Mouse (Mus musculus) limb, embryonic 13.5 days (tissue): ENCODE measurements at regions not wholly inside any gene's neighbourhood (a gene's known extent, or its start where the extent isn't known, plus 50 kb on each side); places are given as distances from the start of the nearest gene placed in this dataset.

Experiments used
- ATAC-seq: fragments of 200-750 bp; cut with Nextera tagmentation; 2 replicates; pipeline ENCODE4 v1.8.0; 2017; ENCODE audit warnings: low read depth, moderate number of reproducible peaks, moderate TSS enrichment; ENCODE audit not compliant: low FRiP score
- H3K27ac ChIP-seq: fragments of 300-500 bp; sonication (generic); 2 replicates; pipeline ENCODE4 v1.5.1; 2015; ENCODE audit warnings: inconsistent platforms, mild to moderate bottlenecking, moderate library complexity
- H3K27me3 ChIP-seq: fragments of 300-500 bp; sonication (generic); 2 replicates; pipeline ENCODE4 v1.6.1; 2015; ENCODE audit warnings: mild to moderate bottlenecking, inconsistent platforms
- H3K36me3 ChIP-seq: fragments of 300-500 bp; sonication (generic); 2 replicates; pipeline ENCODE4 v1.6.1; 2015; ENCODE audit warnings: inconsistent platforms, mild to moderate bottlenecking, moderate library complexity
- H3K4me1 ChIP-seq: fragments of 300-500 bp; sonication (generic); 2 replicates; pipeline ENCODE4 v1.6.1; 2015; ENCODE audit warnings: inconsistent platforms
- H3K4me2 ChIP-seq: fragments of 300-500 bp; sonication (generic); replicated peaks from 2 replicates; pipeline ENCODE4 v1.6.1; 2015; ENCODE audit warnings: inconsistent platforms, mild to moderate bottlenecking, moderate library complexity
- H3K4me3 ChIP-seq: fragments of 300-500 bp; sonication (generic); 2 replicates; pipeline ENCODE4 v1.5.1; 2015; ENCODE audit warnings: moderate library complexity, mild to moderate bottlenecking, inconsistent platforms
- H3K9ac ChIP-seq: fragments of 300-500 bp; sonication (generic); 2 replicates; pipeline ENCODE4 v1.6.1; 2015; ENCODE audit warnings: mild to moderate bottlenecking, inconsistent platforms
- H3K9me3 ChIP-seq: fragments of 300-500 bp; sonication (generic); 2 replicates; pipeline ENCODE4 v1.6.1; 2016; ENCODE audit warnings: inconsistent platforms
- WGBS: fragments of 180-500 bp; shearing (Covaris S2); methylation state at CpG from one replicate; pipeline ENCODE4 v1.1.7; 2015; 5-methylcytosine and 5-hydroxymethylcytosine counted together

DNA sequence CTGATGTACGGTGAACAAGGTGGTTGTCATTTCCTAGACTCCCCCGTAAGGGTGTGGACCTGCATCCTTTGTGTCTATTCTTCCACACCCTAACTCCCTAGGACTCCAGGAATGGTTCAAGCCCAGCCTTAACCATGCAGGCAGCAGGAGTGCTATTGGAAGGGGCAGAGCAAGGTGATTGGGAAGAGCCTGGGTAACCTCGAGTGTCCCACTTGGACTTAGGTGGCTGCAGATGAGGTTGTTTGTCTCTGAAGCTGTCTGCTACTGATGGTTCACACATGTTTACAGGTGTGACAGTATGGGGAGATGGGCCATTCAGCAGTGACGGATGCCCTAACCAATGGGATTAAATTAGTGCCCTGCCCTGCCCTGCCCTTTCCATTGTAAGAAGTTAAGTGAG, 207.4 kb downstream of the Zfp326 start:
- Histone ChIP-seq H3K4me3 (no peak overlapping the region), H3K9me3 (peaks cover 4% of the 10 kb centered on the region; the same call in 1 of the 2 replicates), H3K9ac (no peak overlapping the region), H3K4me2 (no peak overlapping the region), H3K4me1 (no peaks in the 10 kb centered on the region), H3K27me3 (no peaks in the 10 kb centered on the region), H3K27ac (no peak overlapping the region), H3K36me3 (no peaks in the 10 kb centered on the region)
- 71% methylated on average over 4 of the region's 4 CpGs for WGBS
- ATAC-seq: no peak

DNA sequence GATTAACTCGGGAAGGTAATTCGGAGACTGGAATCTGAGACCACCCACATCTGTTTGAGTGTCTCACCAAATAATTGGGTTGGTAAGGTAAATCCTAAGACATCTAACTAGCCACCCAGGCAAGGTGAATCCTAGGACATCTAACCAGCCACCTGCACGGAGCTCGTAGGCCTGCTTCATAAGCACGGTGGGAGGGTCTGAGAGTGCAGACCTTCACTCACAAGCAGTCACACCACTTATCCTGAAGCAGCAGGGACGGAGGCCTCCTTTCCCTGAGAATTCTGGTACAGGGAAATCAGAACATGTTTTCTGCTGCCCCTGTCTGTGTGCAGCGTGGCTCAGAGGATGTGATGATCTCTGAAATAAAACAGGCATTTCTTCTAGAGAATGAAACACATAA, 206.5 kb downstream of the Zfp326 start:
- no peak for ATAC-seq
- Histone ChIP-seq H3K4me2 (no peak overlapping the region), H3K9me3 (peaks cover 4% of the 10 kb centered on the region; the same call in 1 of the 2 replicates), H3K9ac (no peak overlapping the region), H3K36me3 (no peaks in the 10 kb centered on the region), H3K4me1 (no peaks in the 10 kb centered on the region), H3K27me3 (no peaks in the 10 kb centered on the region), H3K4me3 (no peak overlapping the region), H3K27ac (no peak overlapping the region)
- WGBS: 67% methylated on average over 7 of the region's 7 CpGs

DNA sequence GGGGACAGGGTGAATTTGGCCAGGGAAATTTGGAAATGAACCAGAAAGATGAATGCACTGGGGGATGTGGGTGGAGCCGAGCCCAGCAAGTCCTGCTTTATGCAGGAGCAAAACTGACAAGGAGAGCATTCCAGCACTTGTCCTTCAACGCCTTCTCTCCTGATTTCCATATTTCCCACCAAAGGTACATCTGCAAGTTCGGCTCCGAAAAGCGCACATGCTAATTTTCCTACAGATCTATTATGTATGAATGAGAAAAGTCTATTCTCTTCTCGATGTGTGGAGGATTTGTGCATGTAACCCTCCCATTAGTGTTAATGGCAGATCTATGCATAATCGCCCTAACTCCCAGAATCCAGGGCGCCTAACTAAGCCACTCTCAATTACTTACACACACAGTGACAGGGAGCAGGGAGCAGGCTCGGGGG, 190.8 kb downstream of the Zfp326 start:
- Histone ChIP-seq H3K36me3 (no peaks in the 10 kb centered on the region), H3K4me3 (no peak overlapping the region), H3K4me1 (no peaks in the 10 kb centered on the region), H3K27ac (no peak overlapping the region), H3K27me3 (no peaks in the 10 kb centered on the region), H3K9me3 (peaks cover 15% of the 10 kb centered on the region), H3K9ac (no peak overlapping the region), H3K4me2 (no peak overlapping the region)
- 84% methylated on average over 9 of the region's 9 CpGs for WGBS
- ATAC-seq: no peak

DNA sequence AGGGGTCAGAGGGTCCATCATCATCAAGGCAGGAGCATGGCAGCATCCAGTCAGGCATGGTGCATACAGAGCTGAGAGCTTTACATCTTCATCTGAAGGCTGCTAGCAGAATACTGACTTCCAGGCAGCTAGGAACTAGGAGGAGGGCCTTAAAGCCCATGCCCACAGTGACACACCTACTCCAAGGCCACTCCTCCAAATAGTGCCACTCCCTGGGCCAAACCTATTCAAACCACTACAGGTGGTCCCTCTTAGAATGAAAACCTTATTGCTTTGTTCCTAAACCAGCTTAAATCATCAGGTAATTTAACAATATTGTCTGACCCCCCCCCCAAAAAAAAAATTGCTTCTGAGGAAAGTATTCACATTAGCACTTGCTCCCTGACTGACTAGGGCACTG, 190.3 kb downstream of the Zfp326 start:
- no peak overlapping the region for H3K27ac ChIP-seq
- no peaks in the 10 kb centered on the region for H3K4me1 ChIP-seq
- no peak for ATAC-seq
- no peaks in the 10 kb centered on the region for H3K36me3 ChIP-seq
- H3K9me3 ChIP-seq: peaks cover 15% of the 10 kb centered on the region
- no peak overlapping the region for H3K9ac ChIP-seq
- H3K27me3 ChIP-seq: no peaks in the 10 kb centered on the region
- no peak overlapping the region for H3K4me2 ChIP-seq
- no peak overlapping the region for H3K4me3 ChIP-seq

DNA sequence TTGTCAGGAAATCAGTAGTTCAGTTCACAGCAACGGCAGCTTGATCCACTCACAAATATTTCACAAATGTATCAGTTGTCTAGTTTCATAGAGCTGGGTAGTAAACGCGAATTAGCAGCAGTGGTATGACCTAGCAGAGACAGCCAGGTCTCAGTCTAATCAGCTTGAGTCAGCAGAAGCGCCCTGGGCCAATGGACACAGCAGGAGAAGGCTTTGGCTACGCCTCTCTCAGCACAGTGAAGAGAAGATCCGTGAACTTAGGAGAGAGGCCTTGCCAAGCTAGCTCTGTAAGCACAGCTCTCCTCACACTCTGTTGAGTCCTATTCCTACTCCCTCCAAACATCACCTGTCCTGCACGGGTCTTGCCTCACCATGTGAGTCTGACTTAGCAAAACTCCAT, 188.0 kb downstream of the Zfp326 start:
- 81% methylated on average over 7 of the region's 7 CpGs for WGBS
- Histone ChIP-seq H3K4me2 (no peak overlapping the region), H3K4me1 (no peaks in the 10 kb centered on the region), H3K36me3 (no peaks in the 10 kb centered on the region), H3K27ac (no peak overlapping the region), H3K9ac (no peak overlapping the region), H3K9me3 (peaks cover 15% of the 10 kb centered on the region), H3K4me3 (no peak overlapping the region), H3K27me3 (no peaks in the 10 kb centered on the region)
- ATAC-seq: no peak

DNA sequence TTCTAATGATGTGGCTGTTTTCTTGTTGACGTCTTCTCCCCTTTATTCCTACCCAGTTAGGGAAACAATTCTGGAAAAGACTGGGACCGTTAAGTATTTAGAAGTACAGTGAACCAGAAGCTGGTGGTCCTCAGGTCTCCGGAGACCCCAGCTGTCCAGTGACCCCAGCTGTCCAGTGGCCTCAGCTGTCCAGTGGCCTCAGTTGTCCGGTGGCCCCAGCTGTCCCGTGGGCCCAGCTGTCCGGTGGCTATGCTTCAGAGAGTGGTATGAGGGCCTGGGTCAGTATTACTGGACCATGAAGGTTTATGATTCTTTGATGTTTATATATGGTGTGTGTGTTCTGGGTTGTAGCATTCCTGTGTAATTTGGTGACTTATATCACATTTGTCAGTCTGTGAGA, 186.6 kb downstream of the Zfp326 start:
- no peak overlapping the region for H3K27ac ChIP-seq
- WGBS: 80% methylated on average over 6 of the region's 6 CpGs
- no peak; the same call in 1 of the 2 replicates for ATAC-seq
- H3K9ac ChIP-seq: no peak overlapping the region
- no peaks in the 10 kb centered on the region for H3K27me3 ChIP-seq
- H3K4me3 ChIP-seq: no peak overlapping the region
- no peaks in the 10 kb centered on the region for H3K36me3 ChIP-seq
- peaks cover 15% of the 10 kb centered on the region for H3K9me3 ChIP-seq
- H3K4me2 ChIP-seq: no peak overlapping the region
- no peaks in the 10 kb centered on the region for H3K4me1 ChIP-seq

DNA sequence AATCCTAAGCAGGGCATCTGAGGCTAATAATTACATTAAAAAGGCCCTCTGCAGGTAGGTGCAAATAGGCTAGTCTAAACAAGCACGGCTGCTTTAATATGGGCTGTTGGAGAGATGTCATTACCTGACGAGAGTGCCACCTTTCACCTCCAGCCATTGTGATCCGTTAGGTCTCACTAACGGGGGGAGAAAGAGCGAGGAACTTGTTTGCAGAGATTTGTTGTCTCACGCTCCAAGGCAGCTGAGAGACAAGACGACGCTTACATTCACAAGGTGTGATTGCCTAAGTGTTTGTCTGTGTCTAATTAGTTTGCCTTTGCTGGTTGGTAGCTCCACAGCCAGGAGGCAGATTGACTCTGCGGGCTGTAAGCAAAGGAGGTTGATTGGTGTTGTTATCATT, 180.3 kb downstream of the Zfp326 start:
- Histone ChIP-seq H3K4me1 (no peaks in the 10 kb centered on the region), H3K27me3 (no peaks in the 10 kb centered on the region), H3K27ac (no peak overlapping the region), H3K9ac (no peak overlapping the region), H3K9me3 (no peaks in the 10 kb centered on the region), H3K4me3 (no peak overlapping the region), H3K36me3 (no peaks in the 10 kb centered on the region), H3K4me2 (no peak overlapping the region)
- 6% methylated on average over 9 of the region's 9 CpGs for WGBS
- ATAC-seq: no peak

DNA sequence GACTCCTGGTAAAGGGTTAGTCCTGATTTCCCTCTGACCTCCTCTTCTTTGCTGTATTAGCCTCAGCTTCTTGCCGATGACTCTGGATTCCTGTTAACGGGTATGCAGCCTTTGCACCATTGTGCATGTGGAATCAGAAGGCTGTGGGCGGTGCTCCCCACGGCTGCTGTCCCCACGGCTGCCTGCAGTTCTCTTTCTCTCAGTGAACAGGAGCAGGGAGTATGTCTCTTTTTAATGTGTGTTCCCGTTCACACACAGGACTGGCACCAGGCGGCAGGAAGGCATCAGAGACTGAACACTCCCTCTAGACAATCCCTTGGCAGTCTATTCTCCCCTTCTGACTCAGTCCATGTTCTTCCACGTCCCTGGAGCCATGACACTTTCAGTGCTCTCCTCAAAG, 178.9 kb downstream of the Zfp326 start:
- no peak for ATAC-seq
- no peak overlapping the region for H3K4me2 ChIP-seq
- H3K36me3 ChIP-seq: no peaks in the 10 kb centered on the region
- no peaks in the 10 kb centered on the region for H3K27me3 ChIP-seq
- no peak overlapping the region for H3K9ac ChIP-seq
- WGBS: 39% methylated on average over 8 of the region's 8 CpGs
- no peaks in the 10 kb centered on the region for H3K4me1 ChIP-seq
- H3K27ac ChIP-seq: no peak overlapping the region
- H3K4me3 ChIP-seq: no peak overlapping the region
- no peaks in the 10 kb centered on the region for H3K9me3 ChIP-seq

DNA sequence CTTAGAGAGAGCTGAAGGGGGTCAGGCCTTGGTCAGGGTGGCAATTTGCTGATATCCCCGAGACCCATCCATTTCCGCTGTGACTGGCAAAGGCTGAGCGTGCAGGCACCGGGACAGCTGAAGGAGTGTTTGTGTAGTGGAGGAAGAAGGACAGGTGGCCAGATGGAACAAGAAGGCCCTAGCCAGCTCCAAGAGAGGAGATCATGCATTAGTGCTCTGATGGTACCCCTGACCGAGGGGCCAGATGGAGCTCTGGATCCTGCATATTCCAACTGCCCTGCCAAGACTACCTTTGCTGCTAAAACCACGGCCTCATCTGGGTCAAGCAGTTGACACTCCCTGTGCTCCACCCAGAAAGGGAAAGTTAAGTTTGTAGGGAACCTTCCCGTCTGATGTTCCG, 174.7 kb downstream of the Zfp326 start:
- Histone ChIP-seq H3K9ac (no peak overlapping the region), H3K27ac (no peak overlapping the region), H3K4me3 (no peak overlapping the region), H3K9me3 (no peaks in the 10 kb centered on the region), H3K4me2 (no peak overlapping the region), H3K36me3 (no peaks in the 10 kb centered on the region), H3K4me1 (no peaks in the 10 kb centered on the region), H3K27me3 (no peaks in the 10 kb centered on the region)
- no peak for ATAC-seq
- WGBS: 85% methylated on average over 8 of the region's 8 CpGs

DNA sequence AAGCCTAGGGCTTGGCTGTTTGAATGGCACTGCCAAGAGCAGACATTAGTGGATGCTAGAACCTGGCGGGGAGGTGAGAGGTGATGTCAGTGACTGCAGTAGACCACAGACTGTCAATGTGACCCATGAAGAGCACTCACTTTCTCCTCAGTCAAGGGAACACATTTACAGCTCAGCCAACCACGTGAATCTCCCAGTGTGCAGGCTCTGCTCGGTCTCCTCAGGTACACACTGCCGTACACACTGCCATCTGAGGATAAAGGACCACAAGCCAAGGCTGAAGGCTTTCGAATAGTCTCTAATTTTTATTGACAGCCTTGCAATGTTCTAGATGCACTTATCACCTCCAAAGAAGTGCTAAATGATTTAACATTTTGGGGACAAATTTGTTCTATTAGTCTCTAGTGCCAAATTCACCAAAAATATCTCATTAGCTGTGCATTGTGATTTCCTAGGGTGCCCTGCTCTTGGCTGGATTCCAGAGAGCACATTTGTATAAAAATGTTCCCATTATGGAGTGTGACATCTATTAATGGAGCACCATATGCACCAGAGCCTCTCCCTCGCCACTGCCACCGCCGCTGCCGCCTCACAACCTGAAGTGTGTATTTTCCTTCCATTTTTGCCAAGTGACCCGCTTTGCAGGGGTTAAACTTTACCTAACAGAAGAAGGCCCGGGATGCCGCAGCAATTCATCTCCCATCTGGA, 168.7 kb downstream of the Zfp326 start:
- Histone ChIP-seq H3K36me3 (no peaks in the 10 kb centered on the region), H3K9ac (no peak overlapping the region), H3K4me3 (no peak overlapping the region), H3K27me3 (no peaks in the 10 kb centered on the region), H3K9me3 (no peaks in the 10 kb centered on the region), H3K4me2 (no peak overlapping the region), H3K4me1 (no peaks in the 10 kb centered on the region), H3K27ac (no peak overlapping the region)
- 83% methylated on average over 12 of the region's 12 CpGs for WGBS
- ATAC-seq: no peak

DNA sequence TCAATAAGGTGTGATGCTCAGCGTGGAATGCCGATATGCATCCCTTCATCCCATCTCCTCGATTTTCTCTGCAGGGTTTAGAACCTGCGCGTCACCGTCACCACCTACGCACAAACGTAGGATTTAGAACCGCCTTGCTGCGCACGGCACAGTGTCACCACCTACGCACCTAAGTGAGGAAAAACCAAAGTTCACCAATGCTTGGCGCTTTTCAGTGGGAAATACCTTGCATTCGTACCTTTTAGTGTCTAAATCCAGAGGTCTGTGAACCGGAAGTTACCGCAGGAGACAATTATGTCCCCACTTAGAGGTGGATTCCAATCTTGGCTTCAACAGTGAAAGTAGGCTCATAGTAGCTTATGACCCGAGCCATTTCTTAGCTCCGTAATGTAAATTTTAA, 162.0 kb downstream of the Zfp326 start:
- ATAC-seq: no peak
- 92% methylated on average over 18 of the region's 18 CpGs for WGBS
- H3K36me3 ChIP-seq: no peaks in the 10 kb centered on the region
- H3K9ac ChIP-seq: no peak overlapping the region
- no peak overlapping the region for H3K4me3 ChIP-seq
- H3K27me3 ChIP-seq: no peaks in the 10 kb centered on the region
- H3K4me2 ChIP-seq: no peak overlapping the region
- H3K4me1 ChIP-seq: no peaks in the 10 kb centered on the region
- H3K27ac ChIP-seq: no peak overlapping the region
- no peaks in the 10 kb centered on the region for H3K9me3 ChIP-seq

DNA sequence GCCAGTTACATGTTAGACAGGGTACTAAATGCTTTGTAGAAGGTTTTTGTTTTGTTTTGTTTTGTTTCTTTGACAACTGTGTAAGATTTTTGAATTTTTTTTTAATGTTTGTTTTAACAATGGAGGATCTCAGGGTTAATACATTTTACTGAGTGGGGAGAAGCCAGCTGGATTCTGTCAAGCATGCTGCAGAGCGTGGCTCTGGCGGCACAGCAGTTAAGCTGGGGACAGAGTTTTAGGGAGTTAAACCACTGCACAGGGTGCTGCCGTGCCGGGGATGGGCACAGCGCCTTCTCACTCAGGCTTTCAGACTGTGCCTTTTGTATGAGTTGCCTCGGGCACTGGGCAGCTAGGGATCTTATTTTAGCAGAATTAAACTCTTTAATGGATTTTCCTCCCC, 159.8 kb downstream of the Zfp326 start:
- no peaks in the 10 kb centered on the region for H3K4me1 ChIP-seq
- no peaks in the 10 kb centered on the region for H3K9me3 ChIP-seq
- no peak for ATAC-seq
- no peak overlapping the region for H3K4me3 ChIP-seq
- H3K36me3 ChIP-seq: no peaks in the 10 kb centered on the region
- H3K27me3 ChIP-seq: no peaks in the 10 kb centered on the region
- WGBS: 50% methylated on average over 6 of the region's 6 CpGs
- H3K27ac ChIP-seq: no peak overlapping the region
- no peak overlapping the region for H3K9ac ChIP-seq
- H3K4me2 ChIP-seq: no peak overlapping the region

DNA sequence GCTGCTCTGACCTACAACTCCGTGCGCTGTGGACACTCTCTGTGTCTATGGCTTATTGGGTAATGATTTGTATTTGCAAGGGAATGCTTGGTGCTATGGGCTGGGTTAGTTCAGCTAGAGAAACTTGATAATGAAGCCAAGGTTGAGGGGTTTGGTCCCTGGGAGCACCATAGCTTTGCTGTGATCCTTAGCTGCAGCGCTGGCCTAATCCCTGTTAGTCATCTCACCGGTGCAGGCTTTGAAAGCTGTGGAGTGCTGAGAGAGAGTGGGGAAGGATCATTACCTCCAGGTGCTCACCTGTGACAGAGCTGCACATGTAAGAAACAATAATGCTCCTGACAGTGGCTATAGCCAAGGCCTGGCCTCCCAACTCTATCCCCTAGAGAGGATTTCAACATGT, 156.6 kb downstream of the Zfp326 start:
- Histone ChIP-seq H3K9me3 (no peaks in the 10 kb centered on the region), H3K36me3 (no peaks in the 10 kb centered on the region), H3K27me3 (no peaks in the 10 kb centered on the region), H3K27ac (no peak overlapping the region), H3K9ac (no peak overlapping the region), H3K4me3 (no peak overlapping the region), H3K4me2 (no peak overlapping the region), H3K4me1 (no peaks in the 10 kb centered on the region)
- WGBS: 77% methylated on average over 4 of the region's 4 CpGs
- ATAC-seq: no peak
